Mouse (Mus musculus) erythroblast, embryonic 14.5 days (primary cell): ENCODE data around the gene Vrk1. TPM values are rescaled to one million over a fixed set of nuclear protein-coding genes. Genes with fewer than 3 reads are reported as not detected.
A peak's percentile ranks its signal among the peaks of the same experiment; 100 is the strongest.

Experiments used
- H3K27me3 ChIP-seq: 2 replicates; pipeline ENCODE4 v1.6.1; 2012; ENCODE audit warnings: inconsistent platforms; ENCODE audit not compliant: control insufficient read depth
- H3K36me3 ChIP-seq: 2 replicates; pipeline ENCODE4 v1.6.1; 2012; ENCODE audit warnings: mild to moderate bottlenecking, inconsistent platforms; ENCODE audit not compliant: control insufficient read depth
- H3K4me1 ChIP-seq: 2 replicates; pipeline ENCODE4 v1.6.1; 2012; ENCODE audit warnings: inconsistent platforms; ENCODE audit not compliant: control insufficient read depth
- H3K4me3 ChIP-seq: replicated peaks from 2 replicates; pipeline ENCODE3; 2012; ENCODE audit warnings: moderate library complexity, mild to moderate bottlenecking, inconsistent platforms
- H3K9me3 ChIP-seq: 2 replicates; pipeline ENCODE4 v1.6.1; 2012; ENCODE audit warnings: low read length, inconsistent platforms, mixed read lengths; ENCODE audit not compliant: control insufficient read depth
- GATA1 ChIP-seq: IDR thresholded peaks from 2 replicates; pipeline ENCODE4 v1.6.1; 2012; ENCODE audit warnings: low read length, inconsistent platforms, mixed read lengths
- TAL1 ChIP-seq: IDR thresholded peaks from 3 replicates; pipeline ENCODE4 v1.6.1; 2012; ENCODE audit warnings: low read length, inconsistent platforms, mixed read lengths
- polyA plus RNA-seq: library from polyadenylated mRNA; stranded (reverse); fragments of >175 nt; gene quantifications from 2 replicates; pipeline ENCODE4 v1.2.3, GENCODE M21; 2012

Vrk1 gene
- polyA plus RNA-seq, 1 experiment, result 6.7 TPM

DNA sequence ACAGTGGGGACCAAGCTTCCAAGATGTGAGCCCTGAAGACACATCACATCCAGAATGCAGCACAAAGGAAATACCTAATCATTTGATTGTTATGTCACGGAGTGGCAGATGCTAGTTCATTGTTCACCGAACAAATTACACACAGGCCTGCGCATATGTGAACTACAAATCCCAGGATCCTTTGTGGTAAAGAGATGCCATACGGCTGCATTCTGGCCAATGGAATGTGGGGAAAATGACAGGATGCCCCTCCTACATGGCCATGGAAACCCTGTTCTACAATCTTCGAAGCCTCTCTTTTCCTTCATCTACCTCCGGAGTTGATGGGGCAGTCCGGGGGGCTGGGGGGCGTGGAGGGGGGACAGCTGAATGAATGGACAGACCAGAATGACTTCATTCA is 37.4 kb upstream of the Vrk1 start:
- peaks cover 40% of the 10 kb centered on the region for H3K27me3 ChIP-seq
- TF ChIP-seq GATA1 (no peak), TAL1 (no peak)

DNA sequence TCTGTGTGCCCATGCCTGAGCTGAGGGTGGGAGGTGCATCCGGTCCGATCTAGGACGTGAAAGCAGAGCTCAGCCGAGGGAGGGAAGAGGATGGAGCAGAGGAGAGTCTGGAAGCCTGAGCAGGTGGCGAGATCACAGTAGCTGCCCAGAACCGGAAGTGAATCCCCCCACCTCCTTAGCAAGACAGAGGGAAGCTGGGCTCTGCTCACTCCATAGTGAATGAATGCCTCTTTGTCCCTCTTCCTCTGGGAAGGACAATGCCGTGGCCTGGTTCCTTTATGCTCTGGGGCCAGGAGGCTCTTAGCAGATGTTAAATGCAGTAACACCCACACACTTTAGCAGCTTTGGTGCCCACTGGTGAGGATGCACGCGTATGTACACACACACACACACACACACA is 36.3 kb upstream of the Vrk1 start:
- Histone ChIP-seq H3K4me3 (no peak overlapping the region), H3K4me1 (no peaks in the 10 kb centered on the region), H3K27me3 (peaks cover 32% of the 10 kb centered on the region), H3K9me3 (peaks cover 6% of the 10 kb centered on the region), H3K36me3 (no peaks in the 10 kb centered on the region)
- TF ChIP-seq TAL1 (no peak), GATA1 (no peak)

More for the DNA sequence above, 37.4 kb upstream of the Vrk1 start:
- H3K4me1 ChIP-seq, result peaks cover 1% of the 10 kb centered on the region
- no peaks in the 10 kb centered on the region for H3K36me3 ChIP-seq
- peaks cover 6% of the 10 kb centered on the region for H3K9me3 ChIP-seq
- no peak overlapping the region for H3K4me3 ChIP-seq

DNA sequence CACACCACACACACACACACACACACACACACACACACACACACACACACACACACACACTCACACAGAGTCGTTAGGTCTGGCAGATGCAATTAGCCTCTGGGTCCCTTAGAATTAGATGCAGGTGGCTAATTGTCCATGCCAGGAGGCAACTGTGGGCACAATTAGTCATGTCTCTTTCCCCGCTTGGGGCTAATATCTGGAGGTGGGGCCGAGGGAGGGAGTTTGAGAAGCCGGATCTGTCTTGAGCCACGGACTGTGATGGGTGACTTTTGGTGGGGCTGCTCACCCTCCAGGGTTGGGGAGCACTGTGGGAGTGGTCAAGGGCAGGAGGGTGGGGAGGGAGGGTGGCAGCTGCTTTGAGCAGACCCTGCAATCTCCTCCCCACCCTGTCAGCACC is 35.9 kb upstream of the Vrk1 start:
- Histone ChIP-seq H3K9me3 (peaks cover 6% of the 10 kb centered on the region), H3K36me3 (no peaks in the 10 kb centered on the region), H3K4me3 (no peak overlapping the region), H3K4me1 (no peaks in the 10 kb centered on the region), H3K27me3 (peaks cover 28% of the 10 kb centered on the region)
- TF ChIP-seq GATA1 (no peak), TAL1 (no peak)

DNA sequence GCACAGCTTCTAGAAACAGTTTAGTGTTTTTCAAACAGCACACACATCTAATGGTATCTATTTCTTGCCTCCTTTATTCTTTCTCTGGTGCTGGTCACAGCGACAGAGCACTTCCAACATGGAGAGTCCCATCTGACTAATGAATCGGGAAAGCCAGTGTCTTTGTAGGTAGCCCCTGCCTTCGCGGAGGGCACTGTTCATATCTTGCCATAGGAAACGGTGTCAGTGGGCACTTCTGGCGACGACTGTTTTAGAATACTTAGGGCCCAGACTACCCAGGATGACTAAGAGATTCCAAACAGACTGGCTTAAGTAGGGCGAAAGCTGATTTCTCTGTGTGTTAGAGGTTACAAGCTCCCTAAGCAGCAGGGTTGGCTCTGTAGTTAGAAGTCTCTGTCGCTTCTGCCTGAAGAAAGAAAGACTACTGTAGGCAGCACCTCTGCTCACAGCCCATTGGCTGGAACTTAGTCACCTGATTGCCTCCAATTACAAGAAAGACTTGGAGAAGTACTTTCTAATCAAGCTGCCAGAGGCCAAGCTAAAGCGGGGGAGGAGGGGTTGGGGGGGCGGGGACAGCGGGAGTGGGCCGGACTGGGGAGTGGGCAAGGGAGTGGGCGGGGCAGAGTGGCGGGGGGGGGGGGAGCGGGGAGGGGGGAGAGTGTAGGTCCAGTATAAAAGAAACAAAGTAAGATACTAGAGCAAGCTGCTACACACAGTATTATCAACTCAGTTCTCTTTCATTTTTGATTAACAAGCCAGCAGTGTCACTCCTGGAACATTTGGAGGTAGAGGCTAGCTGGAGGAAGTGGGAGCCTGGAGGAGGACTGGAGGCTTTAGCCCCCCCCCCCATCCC is 28.7 kb upstream of the Vrk1 start:
- peaks cover 14% of the 10 kb centered on the region for H3K4me1 ChIP-seq
- no peak for TF ChIP-seq GATA1
- no peak for TF ChIP-seq TAL1
- H3K27me3 ChIP-seq, result peaks cover 9% of the 10 kb centered on the region; the same call in 1 of the 2 replicates
- no peaks in the 10 kb centered on the region; the same call in 1 of the 2 replicates for H3K36me3 ChIP-seq
- peaks cover 7% of the 10 kb centered on the region for H3K9me3 ChIP-seq
- H3K4me3 ChIP-seq, result peak overlapping the region; percentile 56

DNA sequence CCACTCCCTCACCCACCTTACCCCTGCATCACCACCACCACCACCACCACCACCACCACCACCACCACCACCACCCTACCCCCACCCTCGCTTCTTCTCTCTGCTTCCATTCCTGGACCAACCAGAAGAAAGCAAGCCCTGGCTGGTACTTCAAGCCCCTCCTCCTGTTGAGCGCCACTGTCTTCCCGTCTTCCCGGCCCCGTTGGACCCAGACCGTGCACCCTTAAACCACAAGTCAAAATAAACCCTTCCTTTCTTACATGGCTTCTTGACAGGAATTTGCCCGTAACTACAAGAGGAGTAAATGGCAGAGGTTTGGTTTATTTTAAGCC is 28.1 kb upstream of the Vrk1 start:
- peaks cover 7% of the 10 kb centered on the region for H3K9me3 ChIP-seq
- peak overlapping the region; percentile 56 for H3K4me3 ChIP-seq
- no peaks in the 10 kb centered on the region; the same call in 1 of the 2 replicates for H3K36me3 ChIP-seq
- H3K4me1 ChIP-seq, result peaks cover 17% of the 10 kb centered on the region
- peaks cover 7% of the 10 kb centered on the region; the same call in 1 of the 2 replicates for H3K27me3 ChIP-seq
- TF ChIP-seq TAL1 (no peak), GATA1 (no peak)

DNA sequence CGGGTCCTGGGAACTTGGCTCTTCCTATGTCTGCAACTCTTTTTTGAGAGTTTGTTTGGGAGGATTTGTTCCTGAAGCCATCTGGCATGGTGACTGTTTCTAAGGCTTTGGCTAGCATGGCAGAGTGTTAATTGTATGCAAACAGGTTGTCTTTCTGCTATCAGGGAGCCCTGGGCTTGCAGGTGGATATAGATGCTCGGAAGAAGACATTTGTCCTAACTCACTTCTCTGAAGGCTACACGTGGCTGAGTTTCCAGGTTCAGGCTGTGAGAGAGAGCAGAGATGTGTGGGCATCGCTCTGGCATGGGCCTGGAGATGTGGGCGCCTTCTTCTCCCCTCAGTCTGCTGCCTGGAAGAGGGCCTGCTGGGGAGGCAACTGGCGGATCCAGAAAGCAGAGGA is 27.4 kb upstream of the Vrk1 start:
- peaks cover 7% of the 10 kb centered on the region for H3K9me3 ChIP-seq
- peaks cover 23% of the 10 kb centered on the region for H3K4me1 ChIP-seq
- no peaks in the 10 kb centered on the region; the same call in 1 of the 2 replicates for H3K36me3 ChIP-seq
- peaks cover 7% of the 10 kb centered on the region; the same call in 1 of the 2 replicates for H3K27me3 ChIP-seq
- H3K4me3 ChIP-seq, result no peak overlapping the region
- no peak for TF ChIP-seq TAL1
- no peak for TF ChIP-seq GATA1

DNA sequence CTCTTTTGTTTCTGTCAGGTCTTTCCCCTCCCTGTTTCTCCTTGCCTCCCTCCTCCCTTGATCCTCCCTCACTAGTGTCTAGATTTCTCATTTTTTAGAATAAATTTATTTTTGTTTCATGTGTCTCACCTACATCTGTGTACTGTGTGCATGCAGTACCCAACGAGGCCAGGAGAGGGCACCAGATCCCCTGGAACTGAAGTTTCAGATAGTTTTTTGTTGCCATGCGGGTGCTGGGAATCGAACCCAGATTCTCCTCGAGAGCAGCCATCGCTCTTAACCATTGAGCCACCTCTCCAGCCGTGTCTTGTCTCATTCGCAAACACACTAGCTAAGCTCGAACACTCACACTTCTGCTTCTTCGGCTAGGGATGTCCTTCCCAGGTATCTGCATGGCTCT is 26.5 kb upstream of the Vrk1 start:
- TF ChIP-seq TAL1, result no peak
- no peak for TF ChIP-seq GATA1
- Histone ChIP-seq H3K9me3 (peaks cover 7% of the 10 kb centered on the region), H3K4me3 (no peak overlapping the region), H3K4me1 (peaks cover 32% of the 10 kb centered on the region), H3K36me3 (no peaks in the 10 kb centered on the region; the same call in 1 of the 2 replicates), H3K27me3 (peaks cover 4% of the 10 kb centered on the region; the same call in 1 of the 2 replicates)

DNA sequence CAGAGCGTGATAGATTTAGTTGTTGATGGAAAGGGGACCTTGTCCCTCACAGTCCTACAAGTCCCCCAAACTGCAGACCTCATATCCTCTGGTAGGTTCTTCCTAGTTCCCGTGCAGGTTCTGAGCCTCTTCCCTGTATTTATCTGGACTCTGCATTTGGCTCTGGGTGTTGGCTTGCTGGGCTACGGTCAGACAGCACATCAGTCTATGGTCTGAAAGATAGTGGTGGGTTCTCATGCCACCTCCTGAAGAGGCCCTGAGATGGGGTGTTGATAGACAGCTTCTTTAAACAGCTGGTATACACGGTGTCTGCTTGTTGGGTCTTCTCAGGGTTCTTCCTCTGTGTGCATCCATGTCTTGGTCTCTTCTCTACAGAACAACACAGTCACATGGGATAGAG is 21.6 kb upstream of the Vrk1 start:
- Histone ChIP-seq H3K36me3 (no peaks in the 10 kb centered on the region; the same call in 1 of the 2 replicates), H3K4me1 (peaks cover 42% of the 10 kb centered on the region), H3K9me3 (peaks cover 7% of the 10 kb centered on the region), H3K27me3 (peaks cover 2% of the 10 kb centered on the region; the same call in 1 of the 2 replicates), H3K4me3 (no peak overlapping the region)
- TF ChIP-seq TAL1 (no peak), GATA1 (no peak)

DNA sequence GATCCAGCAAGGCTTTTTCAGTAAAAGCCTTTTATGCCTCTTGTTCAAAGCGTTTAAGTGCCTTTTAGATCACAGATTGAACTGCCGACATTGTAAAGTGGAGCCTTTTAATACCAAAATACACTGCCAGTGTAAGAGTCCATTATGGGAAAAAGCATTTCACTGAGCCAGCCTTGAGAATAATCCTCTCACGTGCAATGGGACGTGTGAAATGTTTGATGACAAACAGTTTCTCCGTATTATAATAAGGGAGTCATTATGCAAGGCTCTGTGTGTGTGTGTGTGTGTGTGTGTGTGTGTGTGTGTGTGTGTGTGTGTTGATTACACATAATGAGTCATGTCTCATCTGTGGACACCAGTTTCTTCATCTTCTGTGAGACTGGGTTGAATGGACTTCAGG is 17.3 kb upstream of the Vrk1 start:
- Histone ChIP-seq H3K36me3 (no peaks in the 10 kb centered on the region), H3K4me3 (no peak overlapping the region), H3K9me3 (no peaks in the 10 kb centered on the region; the same call in 1 of the 2 replicates), H3K27me3 (peaks cover 19% of the 10 kb centered on the region), H3K4me1 (peaks cover 41% of the 10 kb centered on the region)
- no peak for TF ChIP-seq TAL1
- TF ChIP-seq GATA1, result no peak
